Mouse (Mus musculus) monocyte, adult 5-6 weeks (primary cell): ENCODE measurements around the gene Asb17. TPM values are rescaled to one million over a fixed set of nuclear protein-coding genes. Genes with fewer than 3 reads are reported as not detected.
"Not testable (repeated sequence)": the region's sequence is repeated elsewhere in the genome, so short reads cannot be mapped to it uniquely, and the experiment has no call there.

Source experiments
- ATAC-seq: fragments of 153-309, 156-312 bp; replicated peaks from 2 replicates; pipeline ENCODE4 v1.8.0; 2017; ENCODE audit warnings: mild to moderate bottlenecking; ENCODE audit not compliant: low TSS enrichment, insufficient number of reproducible peaks, severe bottlenecking, poor library complexity, low FRiP score
- total RNA-seq: library from RNA; stranded (forward); fragments of 200-1000, 200-491, 200-594 nt; gene quantifications from 3 replicates; pipeline ENCODE4 v1.2.3, GENCODE M21; 2017

Gene Asb17
- 1.9 TPM in 1 of 3 replicates, not detected in the others for total RNA-seq

DNA sequence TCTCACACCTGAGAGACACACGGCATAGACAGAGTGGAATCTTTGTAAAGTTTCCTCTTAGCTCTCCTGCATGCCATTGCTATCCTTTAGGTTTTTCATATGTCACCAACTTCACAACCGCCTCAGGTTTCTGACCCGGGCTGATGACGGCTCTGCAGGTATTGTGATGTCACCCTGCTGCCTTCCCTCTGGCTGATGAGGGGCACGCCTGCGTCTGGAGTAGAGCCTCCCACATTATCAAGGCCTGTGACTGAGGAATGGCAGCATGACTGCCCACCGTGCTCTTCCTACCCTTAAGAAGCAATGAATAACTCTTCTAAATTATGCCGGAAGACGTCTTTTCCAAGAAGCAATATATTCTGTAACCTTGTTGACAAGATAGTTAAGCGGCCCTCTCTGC, at the start of gene Asb17:
Asb17 (plus strand) TSS at position 180 of the 400 bp plus-strand sequence.
- no peak for ATAC-seq

DNA sequence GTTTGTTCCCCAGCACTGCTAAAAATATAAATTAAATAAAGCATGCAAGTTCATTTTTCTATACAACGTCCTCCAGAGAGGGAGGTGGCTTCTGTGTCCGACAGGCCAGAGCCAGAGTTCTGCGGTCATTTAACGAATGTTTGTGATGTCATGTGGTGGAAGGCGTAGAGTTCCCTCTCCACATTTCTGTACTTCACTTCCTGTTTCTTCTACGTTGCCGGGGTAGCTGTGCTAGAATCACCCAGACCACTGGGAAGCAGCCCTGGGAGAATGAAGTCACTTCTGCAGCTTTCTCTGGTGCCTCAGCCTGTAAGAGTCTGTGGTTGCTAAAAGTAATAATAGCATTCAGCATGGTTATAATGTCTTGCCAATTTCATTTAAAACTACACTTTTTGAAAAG, 46.4 kb upstream of the Asb17 start:
- ATAC-seq = no peak; the same call in 1 of the 2 replicates

DNA sequence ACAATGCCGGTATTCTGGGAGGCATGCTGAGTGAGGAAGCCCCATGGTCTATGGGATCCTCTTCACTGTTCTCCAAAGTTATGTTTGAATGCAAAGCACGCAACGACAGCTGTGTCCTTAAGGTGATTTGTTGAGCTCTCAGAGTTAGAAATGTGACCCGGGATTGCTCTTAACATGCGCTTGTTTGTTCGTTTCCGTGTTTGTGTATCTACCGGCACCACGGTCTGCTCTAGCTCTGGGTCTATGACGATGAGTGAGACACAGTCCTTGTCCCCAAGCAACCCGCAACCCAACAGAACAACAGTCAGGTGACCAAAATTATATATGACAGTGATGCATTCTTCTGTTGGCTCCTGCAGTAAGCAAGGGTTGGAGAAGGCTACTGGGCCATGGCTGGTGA, 44.4 kb upstream of the Asb17 start:
- ATAC-seq = no peak

DNA sequence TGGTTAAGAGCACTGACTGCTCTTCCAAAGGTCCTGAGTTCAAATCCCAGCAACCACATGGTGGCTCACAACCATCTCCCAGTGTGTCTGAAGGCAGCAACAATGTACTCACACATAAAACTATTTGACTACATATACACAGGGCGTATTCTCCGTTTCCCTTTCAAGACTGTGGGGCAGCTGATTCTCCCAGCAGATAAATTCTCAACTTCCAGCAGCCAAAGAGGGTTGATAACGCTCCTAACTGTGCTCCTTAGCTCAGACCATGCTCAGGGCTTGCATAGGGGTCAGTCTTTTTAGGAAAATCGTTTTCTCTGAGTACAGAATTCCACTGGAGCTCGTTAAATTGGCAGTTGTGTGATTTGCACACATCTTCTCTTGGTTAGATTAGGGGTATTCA, 43.3 kb upstream of the Asb17 start:
- ATAC-seq = no peak

DNA sequence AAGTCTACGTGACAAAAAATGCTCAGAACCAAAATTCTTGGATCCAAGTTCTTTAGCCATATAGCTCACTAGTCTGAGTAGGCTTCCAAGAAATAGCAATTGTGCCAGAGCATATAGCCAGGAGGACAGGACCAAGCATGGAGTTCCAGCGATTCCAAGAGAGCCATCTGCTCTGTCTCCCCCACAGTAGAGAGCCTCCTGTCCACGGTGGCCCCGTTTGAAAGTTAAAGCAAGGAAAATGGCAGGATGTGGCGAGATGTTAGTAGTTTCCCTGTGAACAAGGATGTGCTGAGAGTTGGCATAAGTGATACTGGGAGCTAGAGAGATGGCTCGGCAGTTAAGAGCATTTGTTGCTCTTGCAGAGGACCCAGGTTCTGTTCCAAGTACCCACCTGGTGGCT, 42.5 kb upstream of the Asb17 start:
- no peak for ATAC-seq

DNA sequence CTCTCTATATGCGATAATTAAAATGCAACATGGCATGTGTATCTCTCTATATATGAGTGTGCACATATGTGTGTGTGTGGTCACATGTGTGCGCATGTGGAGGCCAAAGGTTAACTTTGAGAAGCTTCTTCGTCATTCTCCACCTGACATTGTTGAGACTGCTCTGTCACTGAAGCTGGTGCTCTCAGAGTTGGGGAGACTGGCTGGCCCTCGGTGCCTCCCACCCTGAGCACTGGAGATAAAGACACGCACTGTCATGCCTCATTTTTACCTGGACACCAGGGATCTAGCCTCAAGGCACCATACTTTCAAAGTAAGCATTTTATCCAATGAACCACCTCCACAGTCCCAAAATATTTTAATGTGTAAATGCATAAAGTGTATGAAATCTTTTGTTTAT, 41.4 kb upstream of the Asb17 start:
- ATAC-seq = no peak

DNA sequence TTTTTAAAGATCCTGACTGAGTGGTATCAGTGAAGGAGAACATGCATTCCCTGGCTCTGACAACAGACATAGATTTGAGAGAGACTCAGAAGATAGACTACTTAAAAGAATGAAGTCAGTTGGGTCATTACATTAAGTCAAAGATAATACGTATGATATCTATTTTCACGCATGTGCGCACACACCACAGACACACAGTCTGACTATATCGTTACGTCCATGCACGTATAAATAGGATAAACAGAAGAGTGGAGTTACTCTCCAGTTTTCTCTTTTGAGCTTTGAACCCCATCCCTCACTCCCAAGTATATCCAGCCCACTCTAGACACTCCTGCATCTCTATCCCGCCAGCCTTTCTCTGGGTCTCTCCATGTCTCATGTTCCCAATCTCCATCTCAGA, 40.0 kb upstream of the Asb17 start:
- ATAC-seq = no peak

DNA sequence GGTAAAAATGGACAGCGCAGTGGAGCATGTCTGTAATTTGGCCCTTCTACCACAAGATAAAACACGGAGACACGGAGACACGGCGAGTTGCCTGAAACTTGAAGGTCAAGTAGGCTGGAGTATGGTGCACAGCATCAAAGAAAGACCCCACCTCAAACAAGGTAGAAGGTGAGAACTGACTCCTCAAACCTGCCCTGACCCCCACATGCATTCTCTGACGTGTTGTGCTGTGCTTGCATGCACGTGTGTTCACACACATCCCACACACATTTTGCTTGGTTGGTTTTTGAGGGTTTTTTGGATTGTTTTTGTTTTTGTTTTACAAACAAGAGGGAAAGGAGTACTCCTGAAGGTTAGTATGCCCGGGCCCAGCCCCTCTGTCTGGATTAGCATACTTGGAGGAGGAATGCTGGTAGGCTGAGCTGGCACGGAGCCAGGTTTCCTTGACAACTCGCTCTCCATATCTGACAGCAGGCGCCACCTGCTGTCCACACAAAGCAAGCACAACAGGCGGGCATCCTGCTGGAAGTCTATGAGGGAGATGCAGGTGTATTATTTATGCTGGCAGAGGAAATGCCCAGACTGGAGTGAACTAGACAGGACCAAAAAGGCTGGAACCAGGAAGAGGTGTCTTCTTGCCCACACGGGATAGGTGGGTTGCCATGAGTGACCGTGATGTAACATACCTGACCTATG, 37.8 kb upstream of the Asb17 start:
- ATAC-seq = 0 out of 2 replicates have a peak, but pooled peaks have one; percentile 53

DNA sequence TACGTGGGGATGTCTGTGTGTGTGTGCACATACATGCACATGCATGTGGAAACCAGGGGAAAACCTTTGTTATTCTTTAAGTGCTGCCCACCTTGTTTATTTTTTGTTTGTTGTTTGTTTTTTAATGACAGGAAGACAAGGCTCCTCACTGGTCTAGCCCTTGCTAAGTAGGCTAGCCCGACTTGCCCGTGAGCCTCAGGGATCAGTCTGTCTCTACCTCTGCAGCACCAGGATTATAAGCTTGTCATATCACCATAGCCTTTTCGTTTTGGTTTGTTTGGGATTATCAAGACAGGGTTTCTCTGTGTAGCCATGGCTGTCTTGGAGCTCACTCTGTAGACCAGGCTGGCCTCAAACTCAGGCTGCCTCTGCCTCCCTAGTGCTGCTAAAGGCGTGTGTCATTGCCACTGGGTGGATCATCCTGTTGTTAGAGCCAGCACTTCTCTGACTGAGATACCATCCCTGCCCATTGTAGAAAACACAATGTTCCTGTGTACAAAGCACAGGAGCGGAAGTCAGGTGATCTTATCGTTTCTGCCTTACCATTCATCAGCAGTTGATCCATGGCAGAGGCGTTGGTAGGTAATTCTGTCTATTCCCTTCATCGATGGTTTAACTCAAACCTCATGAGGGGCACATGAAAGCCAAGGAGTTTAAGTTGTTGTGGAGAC, 37.1 kb upstream of the Asb17 start:
- no peak for ATAC-seq

DNA sequence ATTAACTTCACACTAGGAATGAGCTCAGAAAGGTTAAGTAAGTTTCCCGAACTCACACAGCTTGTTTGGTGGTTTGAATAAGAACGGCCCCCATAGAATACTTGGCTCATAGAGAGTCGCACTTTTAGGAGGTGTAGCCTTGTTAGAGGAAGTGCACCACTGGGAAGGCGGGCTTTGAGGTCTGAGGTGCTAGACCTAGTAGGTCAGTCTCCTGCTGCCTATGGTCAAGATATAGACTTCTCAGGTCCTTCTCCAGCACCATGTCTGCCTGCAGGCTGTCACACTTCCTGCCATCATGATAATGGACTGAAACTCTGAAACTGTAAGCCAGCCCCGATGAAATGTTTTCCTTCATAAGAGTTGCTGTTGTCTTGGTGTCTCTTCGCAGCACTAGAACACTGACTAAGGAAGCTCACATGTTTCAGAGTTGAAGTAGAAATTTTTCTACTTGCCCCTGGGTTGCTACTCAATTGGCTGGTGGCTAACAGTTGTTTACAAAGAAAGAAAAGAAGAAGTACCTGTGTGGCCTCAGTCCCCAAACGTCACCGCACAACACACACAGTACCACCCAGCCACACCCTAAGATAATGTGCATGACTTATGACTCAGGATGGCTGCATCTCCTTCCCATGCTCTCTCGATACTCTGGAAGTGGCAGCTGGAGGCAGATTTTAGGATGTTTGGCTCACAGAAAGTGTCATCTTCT, 36.4 kb upstream of the Asb17 start:
- ATAC-seq = no peak

DNA sequence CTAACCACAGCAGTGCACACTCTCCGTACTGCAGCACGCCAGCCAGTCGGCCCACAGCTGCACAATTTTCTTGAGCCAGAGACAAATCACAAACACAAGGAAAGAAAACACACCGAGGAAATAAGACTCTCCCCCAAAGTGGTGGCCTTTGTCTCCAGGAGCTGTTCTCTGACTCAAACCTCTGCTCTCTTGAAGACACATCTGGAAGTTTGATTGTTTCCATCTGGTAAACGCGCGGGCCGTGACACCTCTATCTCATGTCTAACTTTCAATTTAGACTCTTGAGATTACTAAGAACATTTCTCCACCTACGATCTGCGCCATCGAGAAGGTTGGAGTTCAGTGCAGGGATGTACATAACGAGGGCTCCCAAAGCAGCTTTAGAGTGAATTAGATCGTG, 35.6 kb upstream of the Asb17 start:
- ATAC-seq = no peak

DNA sequence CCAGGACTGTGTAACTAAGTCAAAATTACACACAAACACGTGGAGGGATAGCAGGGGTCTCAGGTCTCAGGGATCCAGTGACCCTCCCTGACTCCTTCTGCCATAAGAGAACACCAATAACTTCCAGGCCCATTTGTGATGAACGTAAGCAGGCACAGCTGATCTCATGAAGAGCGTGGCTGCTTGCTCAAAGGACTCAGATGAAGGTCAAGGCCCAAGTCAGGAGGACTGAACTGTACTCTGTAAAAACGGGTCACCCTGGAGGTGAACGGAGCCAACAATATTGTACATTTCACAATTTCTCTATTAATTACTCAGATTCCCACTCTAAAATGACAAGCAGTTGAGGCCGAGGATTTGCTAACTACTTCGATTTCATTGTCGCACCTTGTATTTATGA, 30.0 kb upstream of the Asb17 start:
- ATAC-seq = no peak

DNA sequence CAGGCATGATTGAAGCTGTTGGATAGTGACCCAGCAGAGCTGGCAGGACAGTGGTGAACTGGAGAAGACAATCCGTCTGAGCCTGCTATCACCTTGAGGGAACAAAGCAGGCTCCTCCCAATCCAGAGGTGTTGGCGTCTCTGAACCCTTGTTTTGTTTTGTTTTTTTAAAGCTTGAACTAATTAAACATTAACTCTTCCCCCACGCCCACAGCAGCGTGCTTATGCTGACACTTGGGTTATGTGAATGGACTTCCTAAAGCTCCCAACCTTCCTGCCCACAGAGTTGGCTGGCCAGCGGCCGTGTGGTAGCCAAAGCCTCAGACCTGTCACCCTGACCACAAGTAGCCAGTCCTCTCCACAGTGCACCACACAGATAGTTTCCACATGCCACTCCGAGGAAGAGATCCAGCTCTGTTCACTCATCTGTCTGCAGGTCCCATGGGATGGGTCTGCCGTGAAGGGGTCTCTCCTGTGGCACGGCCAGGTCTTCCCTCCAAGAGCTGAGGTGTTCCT, 26.6 kb upstream of the Asb17 start:
- no peak for ATAC-seq

DNA sequence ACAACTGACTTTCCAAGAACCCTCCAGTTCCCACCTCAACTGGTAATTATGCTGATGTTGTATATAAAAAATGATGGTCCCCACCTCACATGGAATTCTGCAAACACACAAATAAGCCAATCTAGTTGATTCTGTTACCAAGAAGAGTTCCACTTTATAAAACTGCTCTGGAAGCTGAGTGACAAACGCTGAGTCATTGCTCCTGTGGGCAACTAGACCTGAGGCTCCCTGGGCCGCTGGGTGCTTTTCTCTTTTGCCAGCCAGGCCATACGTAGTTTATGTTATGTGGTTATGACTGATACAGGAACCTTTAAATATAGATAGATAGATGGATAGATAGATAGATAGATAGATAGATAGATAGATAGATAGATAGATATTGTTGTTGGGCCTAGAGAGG, 25.3 kb upstream of the Asb17 start:
- no peak for ATAC-seq

DNA sequence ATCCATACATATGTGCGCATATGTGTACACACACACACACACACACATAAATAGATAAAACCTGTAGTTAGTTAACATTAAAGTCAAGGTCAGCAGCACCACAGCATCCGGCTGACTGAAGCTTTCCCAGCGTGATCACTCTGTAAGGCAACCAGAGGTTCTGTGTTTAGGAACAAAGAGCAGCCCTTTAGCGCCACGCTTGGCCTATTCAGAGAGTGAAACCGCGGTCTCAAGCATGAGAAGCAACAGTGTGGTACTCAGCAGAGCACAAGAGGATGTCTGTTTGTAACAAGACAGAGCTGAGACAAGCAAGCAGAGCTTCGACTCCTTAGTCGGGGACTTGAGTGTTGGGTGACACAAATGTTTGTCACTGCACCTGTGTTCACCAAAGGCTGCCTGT, 24.6 kb upstream of the Asb17 start:
- ATAC-seq = no peak

DNA sequence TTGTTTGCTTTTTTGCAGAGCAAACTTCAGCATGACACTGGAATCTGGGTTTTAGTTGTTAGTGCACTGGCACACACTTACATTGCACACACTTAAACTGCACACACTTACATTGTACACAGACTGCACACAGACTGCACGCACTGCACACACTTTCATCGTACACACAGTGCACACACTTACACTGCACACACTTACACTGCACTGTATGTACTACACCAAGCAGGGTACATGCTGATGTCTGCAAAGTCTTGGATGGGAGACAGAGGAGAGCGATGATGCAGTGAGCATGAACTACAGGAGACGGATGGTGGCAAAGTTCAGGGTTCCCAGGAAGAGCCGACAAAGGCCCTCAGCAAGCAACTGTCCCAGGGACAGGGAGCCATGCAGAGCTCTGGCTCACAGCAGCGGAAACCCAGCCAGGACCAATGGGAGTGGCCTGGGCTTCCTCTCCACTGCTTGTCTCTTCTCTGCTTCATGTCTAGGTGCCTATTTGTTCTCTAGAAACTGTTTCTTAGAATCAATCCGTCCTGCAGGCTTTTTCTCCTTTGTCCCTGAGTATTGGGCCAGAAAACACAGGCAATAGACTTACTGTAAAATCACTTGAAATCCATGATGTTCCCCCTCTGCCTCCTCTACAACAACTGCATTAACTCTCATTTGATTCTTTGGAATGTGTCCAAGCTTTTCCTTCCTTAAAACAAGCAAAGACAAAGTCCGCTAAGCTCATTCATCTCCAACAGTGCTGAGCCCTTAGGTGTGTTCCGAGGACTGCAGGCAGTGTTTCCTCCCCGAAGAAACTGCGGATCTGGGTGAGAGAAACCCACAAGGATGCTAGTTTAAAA, 20.1 kb upstream of the Asb17 start:
- no peak for ATAC-seq

DNA sequence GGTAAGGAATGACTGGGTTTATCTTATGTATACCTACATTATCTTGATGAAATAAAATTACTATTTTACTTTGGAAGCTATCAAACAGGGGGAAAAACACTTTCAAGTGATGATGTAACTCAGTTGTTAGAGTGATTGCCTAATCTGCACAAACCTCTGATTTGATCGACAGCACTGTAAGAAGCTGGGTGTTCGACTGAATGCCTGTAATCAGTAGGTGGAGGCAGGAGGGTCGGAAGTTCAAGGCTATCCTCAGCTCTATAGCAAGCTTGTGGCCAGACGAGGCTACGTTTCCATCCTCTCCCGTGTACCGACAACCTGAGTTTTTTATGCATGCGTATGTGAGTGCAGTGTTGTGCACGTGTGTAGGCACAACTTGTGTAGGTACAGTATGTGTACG, 18.8 kb upstream of the Asb17 start:
- no peak for ATAC-seq

DNA sequence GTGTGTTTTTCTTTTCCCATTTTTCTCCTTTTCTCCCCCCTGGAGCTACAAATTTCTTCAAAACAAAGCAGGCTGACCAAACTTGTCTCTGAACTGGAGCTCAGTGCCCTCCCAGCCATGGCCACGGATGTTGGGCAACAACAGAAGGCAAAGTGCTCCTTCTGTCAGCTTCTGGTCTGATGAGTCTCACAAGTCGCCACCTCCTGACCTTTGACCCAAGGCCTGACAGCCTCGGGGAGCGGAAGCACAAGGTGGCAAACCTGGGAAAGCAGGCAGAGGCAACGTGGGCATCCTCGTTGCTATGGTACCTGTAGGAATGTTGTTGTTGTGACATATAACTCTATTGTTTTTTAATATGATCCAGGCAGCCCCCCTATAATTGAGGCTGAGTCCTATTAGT, 17.4 kb upstream of the Asb17 start:
- ATAC-seq = no peak

DNA sequence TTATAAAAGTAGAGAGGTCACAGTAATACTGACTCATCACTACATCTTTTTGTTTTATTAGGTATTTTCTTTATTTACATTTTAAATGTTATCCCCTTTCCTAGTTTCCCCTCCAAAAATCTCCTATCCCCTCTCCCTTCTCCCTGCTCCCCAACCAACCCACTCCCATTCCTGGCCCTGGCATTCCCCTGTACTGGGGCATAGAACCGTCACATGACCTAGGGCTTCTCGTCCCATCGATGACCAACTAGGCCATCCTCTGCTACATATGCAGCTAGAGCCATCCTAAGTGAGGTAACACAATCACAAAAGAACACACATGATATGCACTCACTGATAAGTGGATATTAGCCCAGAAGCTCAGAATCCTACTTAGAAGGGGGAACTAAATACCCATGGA, 14.2 kb upstream of the Asb17 start:
- ATAC-seq = not testable (repeated sequence)
